Mouse (Mus musculus): ENCODE data around the gene Arfrp1. TPM values are rescaled to one million over a fixed set of nuclear protein-coding genes. Genes with fewer than 3 reads are reported as not detected.

Gene Arfrp1
- polyA plus RNA-seq, 1 experiment: 48.8 TPM

GRCm38 (mm10) chr2:181377230-181377629 is 12.0 kb upstream of the Arfrp1 start:
- no peak overlapping the region for H3K4me3 ChIP-seq
- peaks cover 40% of the 10 kb centered on the region for H3K79me2 ChIP-seq (ENCODE audit: control insufficient read depth, insufficient read depth)
- TF ChIP-seq MYOD1 (IDR thresholded peaks at IDR 0.05; ENCODE audit: control insufficient read depth in 1 of 3, insufficient read length in 2 of 3, low read depth in 2 of 3) (no peak), USF1 (IDR thresholded peaks at IDR 0.05; ENCODE audit: low read depth) (no peak), REST (IDR thresholded peaks at IDR 0.05; ENCODE audit: insufficient read depth, insufficient read length) (no peak), MYOG (IDR thresholded peaks at IDR 0.05; ENCODE audit: control insufficient read depth in 1 of 3, insufficient read depth in 1 of 3, insufficient read length in 2 of 3, low read depth in 2 of 3) (no peak), TCF12 (IDR thresholded peaks at IDR 0.05; ENCODE audit: insufficient read depth, poor library complexity, severe bottlenecking) (no peak), SRF (IDR thresholded peaks at IDR 0.05; ENCODE audit: control insufficient read depth, insufficient read length, low read depth) (no peak), CEBPB (IDR thresholded peaks at IDR 0.05; ENCODE audit: insufficient read depth, poor library complexity, severe bottlenecking) (no peak), MAX (IDR thresholded peaks at IDR 0.05; ENCODE audit: low read depth) (no peak), POLR2A (IDR thresholded peaks at IDR 0.05; ENCODE audit: insufficient read length, low read depth) (no peak), TCF3 (IDR thresholded peaks at IDR 0.05; ENCODE audit: insufficient read length, low read depth) (no peak)
- no peaks in the 10 kb centered on the region for H3K36me3 ChIP-seq (ENCODE audit: control insufficient read depth, insufficient read depth)
- H3ac ChIP-seq (ENCODE audit: control insufficient read depth, insufficient read length): no peak overlapping the region
- no peaks in the 10 kb centered on the region for H3K27me3 ChIP-seq (ENCODE audit: control insufficient read depth, insufficient read depth, insufficient read length)
- H3K4me2 ChIP-seq (ENCODE audit: low read depth): no peak overlapping the region

DNA sequence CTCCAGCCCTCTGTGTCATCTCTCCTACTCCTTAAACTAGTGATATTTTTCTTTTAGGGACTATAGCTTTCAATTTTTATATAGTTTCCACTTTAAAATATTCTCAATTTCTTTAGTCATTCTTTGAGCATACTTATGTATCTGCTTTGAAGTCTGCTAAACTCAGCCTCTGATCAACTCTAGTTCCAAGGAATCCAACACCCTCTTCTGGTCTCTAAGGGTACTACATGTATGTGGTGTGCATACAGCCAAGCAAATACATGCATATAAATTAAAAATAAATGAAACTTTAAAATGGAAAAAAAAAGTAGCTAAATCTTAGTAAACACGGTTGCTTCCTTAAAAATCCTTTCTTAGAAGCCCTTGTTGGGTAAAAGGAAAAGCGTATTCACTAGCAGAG is 10.6 kb upstream of the Arfrp1 start:
- Histone ChIP-seq H3K4me3 (no peak overlapping the region), H3K4me2 (ENCODE audit: low read depth) (no peak overlapping the region), H3K36me3 (ENCODE audit: control insufficient read depth, insufficient read depth) (no peaks in the 10 kb centered on the region), H3K79me2 (ENCODE audit: control insufficient read depth, insufficient read depth) (peaks cover 54% of the 10 kb centered on the region), H3ac (ENCODE audit: control insufficient read depth, insufficient read length) (no peak overlapping the region), H3K27me3 (ENCODE audit: control insufficient read depth, insufficient read depth, insufficient read length) (no peaks in the 10 kb centered on the region)
- TF ChIP-seq TCF12 (IDR thresholded peaks at IDR 0.05; ENCODE audit: insufficient read depth, poor library complexity, severe bottlenecking) (no peak), MYOD1 (IDR thresholded peaks at IDR 0.05; ENCODE audit: control insufficient read depth in 1 of 3, insufficient read length in 2 of 3, low read depth in 2 of 3) (no peak)

GRCm38 (mm10) chr2:181370001-181370400 is 4.8 kb upstream of the Arfrp1 start:
- H3K79me2 ChIP-seq (ENCODE audit: control insufficient read depth, insufficient read depth): peaks cover 87% of the 10 kb centered on the region
- TF ChIP-seq MAX (IDR thresholded peaks at IDR 0.05; ENCODE audit: low read depth) (no peak), POLR2A (IDR thresholded peaks at IDR 0.05; ENCODE audit: insufficient read length, low read depth) (no peak), MYOD1 (IDR thresholded peaks at IDR 0.05; ENCODE audit: control insufficient read depth in 1 of 3, insufficient read length in 2 of 3, low read depth in 2 of 3) (no peak), USF1 (IDR thresholded peaks at IDR 0.05; ENCODE audit: low read depth) (no peak), MYOG (IDR thresholded peaks at IDR 0.05; ENCODE audit: control insufficient read depth in 1 of 3, insufficient read depth in 1 of 3, insufficient read length in 2 of 3, low read depth in 2 of 3) (no peak), REST (IDR thresholded peaks at IDR 0.05; ENCODE audit: insufficient read depth, insufficient read length) (no peak), SRF (IDR thresholded peaks at IDR 0.05; ENCODE audit: control insufficient read depth, insufficient read length, low read depth) (no peak), POLR2AphosphoS2 (IDR thresholded peaks at IDR 0.05; ENCODE audit: insufficient read length, low read depth) (no peak), CEBPB (IDR thresholded peaks at IDR 0.05; ENCODE audit: insufficient read depth, poor library complexity, severe bottlenecking) (no peak), E2F4 (IDR thresholded peaks at IDR 0.05; ENCODE audit: insufficient read depth) (no peak), TCF12 (IDR thresholded peaks at IDR 0.05; ENCODE audit: insufficient read depth, poor library complexity, severe bottlenecking) (no peak), TCF3 (IDR thresholded peaks at IDR 0.05; ENCODE audit: insufficient read length, low read depth) (no peak)
- no peak overlapping the region for H3K4me2 ChIP-seq (ENCODE audit: low read depth)
- no peak overlapping the region for H3K4me3 ChIP-seq
- peaks cover 8% of the 10 kb centered on the region for H3K36me3 ChIP-seq (ENCODE audit: control insufficient read depth, insufficient read depth)
- H3ac ChIP-seq (ENCODE audit: control insufficient read depth, insufficient read length): no peak overlapping the region
- H3K27me3 ChIP-seq (ENCODE audit: control insufficient read depth, insufficient read depth, insufficient read length): no peaks in the 10 kb centered on the region

DNA sequence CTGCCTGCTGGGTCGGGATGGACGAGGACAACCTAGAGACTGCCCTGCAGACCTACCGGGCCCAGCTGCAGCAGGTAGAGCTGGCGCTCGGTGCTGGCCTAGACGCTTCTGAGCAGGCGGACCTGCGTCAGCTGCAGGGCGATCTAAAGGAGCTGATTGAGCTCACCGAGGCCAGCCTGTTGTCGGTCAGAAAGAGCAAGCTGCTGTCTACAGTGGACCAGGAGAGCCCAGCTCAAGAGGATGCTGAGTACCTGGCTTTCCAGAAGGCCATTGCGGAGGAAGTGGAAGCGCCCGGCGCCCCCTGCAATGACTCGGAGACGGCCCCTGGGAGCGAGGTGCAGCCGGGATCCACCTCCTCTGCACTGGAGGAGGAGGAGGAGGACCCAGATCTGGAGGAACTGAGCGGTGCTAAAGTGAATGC is 461 bp upstream of the Arfrp1 start:
- H3K4me3 ChIP-seq: peak overlapping the region; percentile 98
- H3ac ChIP-seq (ENCODE audit: control insufficient read depth, insufficient read length): peak overlapping the region; percentile 81
- peak overlapping the region; percentile 97 for H3K4me2 ChIP-seq (ENCODE audit: low read depth)
- TF ChIP-seq MYOD1 (IDR thresholded peaks at IDR 0.05; ENCODE audit: control insufficient read depth in 1 of 3, insufficient read length in 2 of 3, low read depth in 2 of 3) (no peak), REST (IDR thresholded peaks at IDR 0.05; ENCODE audit: insufficient read depth, insufficient read length) (no peak), POLR2A (IDR thresholded peaks at IDR 0.05; ENCODE audit: insufficient read length, low read depth) (no peak), SRF (IDR thresholded peaks at IDR 0.05; ENCODE audit: control insufficient read depth, insufficient read length, low read depth) (no peak), TCF12 (IDR thresholded peaks at IDR 0.05; ENCODE audit: insufficient read depth, poor library complexity, severe bottlenecking) (no peak), USF1 (IDR thresholded peaks at IDR 0.05; ENCODE audit: low read depth) (no peak)
- peaks cover 71% of the 10 kb centered on the region for H3K79me2 ChIP-seq (ENCODE audit: control insufficient read depth, insufficient read depth)
- peaks cover 27% of the 10 kb centered on the region for H3K36me3 ChIP-seq (ENCODE audit: control insufficient read depth, insufficient read depth)
- no peaks in the 10 kb centered on the region for H3K27me3 ChIP-seq (ENCODE audit: control insufficient read depth, insufficient read depth, insufficient read length)

GRCm38 (mm10) chr2:181364487-181364859 is 731 bp downstream of the Arfrp1 start:
- Histone ChIP-seq H3K27me3 (ENCODE audit: control insufficient read depth, insufficient read depth, insufficient read length) (no peaks in the 10 kb centered on the region), H3K79me2 (ENCODE audit: control insufficient read depth, insufficient read depth) (peaks cover 59% of the 10 kb centered on the region), H3K4me3 (peak overlapping the region; percentile 98), H3K4me2 (ENCODE audit: low read depth) (peak overlapping the region; percentile 96), H3ac (ENCODE audit: control insufficient read depth, insufficient read length) (peak overlapping the region; percentile 81), H3K36me3 (ENCODE audit: control insufficient read depth, insufficient read depth) (peaks cover 34% of the 10 kb centered on the region)
- TF ChIP-seq TCF12 (IDR thresholded peaks at IDR 0.05; ENCODE audit: insufficient read depth, poor library complexity, severe bottlenecking) (no peak), E2F4 (IDR thresholded peaks at IDR 0.05; ENCODE audit: insufficient read depth) (no peak), POLR2A (IDR thresholded peaks at IDR 0.05; ENCODE audit: insufficient read length, low read depth) (no peak), REST (IDR thresholded peaks at IDR 0.05; ENCODE audit: insufficient read depth, insufficient read length) (no peak), MYOD1 (IDR thresholded peaks at IDR 0.05; ENCODE audit: control insufficient read depth in 1 of 3, insufficient read length in 2 of 3, low read depth in 2 of 3) (no peak), SRF (IDR thresholded peaks at IDR 0.05; ENCODE audit: control insufficient read depth, insufficient read length, low read depth) (no peak), TCF3 (IDR thresholded peaks at IDR 0.05; ENCODE audit: insufficient read length, low read depth) (no peak), POLR2AphosphoS2 (IDR thresholded peaks at IDR 0.05; ENCODE audit: insufficient read length, low read depth) (no peak)
